Mouse (Mus musculus) monocyte, adult 5-6 weeks (primary cell): ENCODE results near the gene Sohlh2. TPM values are rescaled to one million over a fixed set of nuclear protein-coding genes. Genes with fewer than 3 reads are reported as not detected.
"Not testable (repeated sequence)": the region's sequence is repeated elsewhere in the genome, so short reads cannot be mapped to it uniquely, and the experiment has no call there.

Experiments
- ATAC-seq: fragments of 153-309, 156-312 bp; replicated peaks from 2 replicates; pipeline ENCODE4 v1.8.0; 2017; ENCODE audit warnings: mild to moderate bottlenecking; ENCODE audit not compliant: low TSS enrichment, insufficient number of reproducible peaks, severe bottlenecking, poor library complexity, low FRiP score
- total RNA-seq: library from RNA; stranded (forward); fragments of 200-1000, 200-491, 200-594 nt; gene quantifications from 3 replicates; pipeline ENCODE4 v1.2.3, GENCODE M21; 2017

Sohlh2 gene
- total RNA-seq, 1 experiment from 2014 or later, result not detected

GRCm38 (mm10) chr3:55196328-55196710 lies 14.5 kb downstream of the Sohlh2 start:
- ATAC-seq, result no peak

GRCm38 (mm10) chr3:55203621-55204020 lies 21.8 kb downstream of the Sohlh2 start:
- not testable (repeated sequence) for ATAC-seq

GRCm38 (mm10) chr3:55206413-55206812 lies 24.6 kb downstream of the Sohlh2 start:
- no peak for ATAC-seq

- ATAC-seq, result no peak
These were observed 25.8 kb downstream of the Sohlh2 start for GRCm38 (mm10) chr3:55207665-55208064.

GRCm38 (mm10) chr3:55212254-55212653 lies 30.4 kb downstream of the Sohlh2 start:
- ATAC-seq, result no peak

- ATAC-seq, result no peak
These were observed 32.0 kb downstream of the Sohlh2 start for GRCm38 (mm10) chr3:55213785-55214184.

GRCm38 (mm10) chr3:55214413-55214812 lies 32.6 kb downstream of the Sohlh2 start:
- no peak for ATAC-seq

- no peak for ATAC-seq
These were observed 40.7 kb downstream of the Sohlh2 start for GRCm38 (mm10) chr3:55222502-55222901.

GRCm38 (mm10) chr3:55223862-55224261 lies 42.0 kb downstream of the Sohlh2 start:
- ATAC-seq, result no peak

GRCm38 (mm10) chr3:55226501-55227213 lies 44.8 kb downstream of the Sohlh2 start:
- ATAC-seq, result no peak

- no peak for ATAC-seq
These were observed 45.4 kb downstream of the Sohlh2 start for GRCm38 (mm10) chr3:55227214-55227581.

GRCm38 (mm10) chr3:55241730-55242421 lies 60.0 kb downstream of the Sohlh2 start, which contains the start of gene Dclk1:
Gene Dclk1 (plus strand): TSS chr3:55242364.
- no peak for ATAC-seq

GRCm38 (mm10) chr3:55242422-55243055 lies 60.7 kb downstream of the Sohlh2 start:
- no peak for ATAC-seq

- no peak for ATAC-seq
These were observed 61.2 kb downstream of the Sohlh2 start for GRCm38 (mm10) chr3:55243056-55243471.

GRCm38 (mm10) chr3:55244087-55244486 lies 62.3 kb downstream of the Sohlh2 start:
- ATAC-seq, result no peak

- no peak for ATAC-seq
These were observed 64.9 kb downstream of the Sohlh2 start for GRCm38 (mm10) chr3:55246618-55247272.

GRCm38 (mm10) chr3:55248048-55248447 lies 66.2 kb downstream of the Sohlh2 start:
- ATAC-seq, result no peak

- ATAC-seq, result no peak
These were observed 66.7 kb downstream of the Sohlh2 start for GRCm38 (mm10) chr3:55248508-55248907.

- ATAC-seq, result no peak
These were observed 68.8 kb downstream of the Sohlh2 start for GRCm38 (mm10) chr3:55250631-55251030.
